Mouse (Mus musculus): ENCODE results near the gene Mmp11.
"Not testable (repeated sequence)": the region's sequence is repeated elsewhere in the genome, so short reads cannot be mapped to it uniquely, and the experiment has no call there.

The Mmp11 gene

DNA sequence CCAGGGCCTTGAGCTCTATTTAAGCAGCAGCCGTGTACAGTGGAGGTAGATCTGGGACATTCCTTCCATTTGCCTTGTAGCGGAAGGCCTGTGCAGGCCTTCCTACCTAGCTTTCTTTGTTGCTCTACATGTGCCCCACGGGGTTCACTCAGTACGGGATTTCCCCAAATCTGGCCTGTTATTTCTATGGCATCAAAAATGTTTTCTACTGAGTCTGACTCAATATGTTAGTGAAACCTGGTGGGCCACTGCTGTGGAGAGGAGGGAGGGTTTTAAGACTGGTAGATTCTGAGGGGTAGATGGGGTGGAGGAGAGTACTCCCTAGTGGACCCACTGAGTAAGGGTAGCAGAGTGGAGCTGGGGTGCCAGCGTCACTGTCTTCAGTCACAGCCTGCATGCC is 40.6 kb downstream of the Mmp11 start:
- DNase-seq = no peak

DNA sequence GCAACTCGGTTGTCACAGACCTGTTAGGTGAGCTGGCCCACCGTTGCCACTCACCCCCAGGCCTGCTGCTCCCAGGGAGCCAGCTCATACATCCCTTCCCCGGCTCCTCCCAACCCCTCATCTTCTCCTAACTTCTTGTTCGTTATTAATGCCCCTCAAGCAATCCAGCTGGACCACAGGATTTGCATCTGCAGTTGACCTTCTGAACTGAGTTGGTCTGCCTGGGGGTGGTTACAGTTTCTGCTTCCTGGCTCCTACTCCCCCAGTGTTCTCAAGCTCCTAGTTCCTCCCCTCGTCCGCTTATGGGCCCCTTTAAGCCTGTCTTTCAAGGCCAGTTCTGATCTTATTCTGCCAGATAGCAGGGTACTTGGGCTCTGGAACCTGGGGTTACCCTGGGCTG is 41.7 kb downstream of the Mmp11 start:
- no peak for DNase-seq

DNA sequence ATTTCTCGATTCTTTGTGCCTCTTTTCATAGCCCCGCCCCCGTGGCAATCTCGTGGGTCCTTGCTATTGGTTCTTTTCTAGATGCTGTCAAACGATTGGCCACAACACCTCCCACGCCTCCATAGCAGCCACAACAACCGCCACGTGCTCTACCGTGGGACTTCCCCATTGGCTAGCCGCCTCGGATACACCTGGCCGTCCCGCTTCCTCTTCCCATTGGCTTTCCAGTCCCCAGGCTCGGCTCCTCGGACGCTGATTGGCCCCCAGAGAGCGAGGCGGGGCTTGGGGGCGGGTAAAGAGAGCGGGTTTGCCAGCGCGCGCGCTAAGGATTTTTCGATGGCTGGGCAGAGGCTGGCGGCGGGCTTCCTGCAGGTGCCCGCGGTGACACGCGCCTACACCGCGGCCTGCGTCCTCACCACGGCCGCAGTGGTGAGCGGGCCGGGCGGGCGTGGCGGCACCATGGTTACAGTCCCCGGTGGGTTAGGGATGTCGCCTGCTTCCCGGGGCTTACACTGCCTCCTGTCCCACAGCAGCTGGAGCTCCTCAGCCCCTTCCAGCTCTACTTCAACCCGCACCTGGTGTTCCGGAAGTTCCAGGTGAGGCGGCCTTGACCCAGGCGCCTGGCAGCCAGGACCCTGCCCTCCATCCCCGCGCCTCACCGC is 43.1 kb downstream of the Mmp11 start, which contains the start of gene Derl3:
Gene Derl3 (plus strand): TSS at position 325 of the 662 bp plus-strand sequence.
- peak; percentile 95 for DNase-seq

DNA sequence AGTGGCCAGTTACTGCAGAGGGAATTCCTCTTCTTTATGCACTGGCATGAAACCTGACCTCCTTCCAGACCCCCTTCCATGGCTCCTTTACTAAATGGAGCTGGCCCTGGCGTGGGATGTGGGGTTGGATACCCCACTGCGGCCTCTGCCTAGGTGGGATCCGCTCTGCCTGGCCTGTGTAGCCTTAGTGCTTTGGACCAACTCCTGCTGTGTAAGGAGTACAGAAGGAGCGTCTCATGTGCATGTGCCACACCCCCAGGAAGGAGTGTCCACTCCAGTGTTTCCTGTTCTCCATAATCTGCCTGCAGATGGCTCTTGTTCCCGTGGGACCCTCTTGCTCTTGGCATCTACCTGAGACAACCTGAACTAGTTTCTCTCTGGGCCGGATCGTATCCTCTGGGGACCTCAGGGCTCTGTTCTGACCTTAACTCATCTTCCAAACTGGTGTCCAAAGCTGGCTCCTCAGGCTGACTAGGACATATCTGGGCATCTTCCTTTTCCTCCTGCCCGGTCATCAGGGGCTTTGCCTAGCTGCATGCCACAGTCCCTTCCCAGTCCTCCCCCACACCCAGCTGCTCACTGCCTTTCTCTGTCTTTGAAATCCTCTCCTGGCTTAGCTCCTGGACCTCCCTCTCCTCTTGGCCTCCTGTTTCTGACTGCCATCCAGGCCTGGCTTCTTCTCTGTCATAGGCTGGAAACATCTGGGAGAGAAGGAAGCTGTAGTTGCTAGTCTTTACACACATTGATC is 46.7 kb downstream of the Mmp11 start:
- no peak for DNase-seq

DNA sequence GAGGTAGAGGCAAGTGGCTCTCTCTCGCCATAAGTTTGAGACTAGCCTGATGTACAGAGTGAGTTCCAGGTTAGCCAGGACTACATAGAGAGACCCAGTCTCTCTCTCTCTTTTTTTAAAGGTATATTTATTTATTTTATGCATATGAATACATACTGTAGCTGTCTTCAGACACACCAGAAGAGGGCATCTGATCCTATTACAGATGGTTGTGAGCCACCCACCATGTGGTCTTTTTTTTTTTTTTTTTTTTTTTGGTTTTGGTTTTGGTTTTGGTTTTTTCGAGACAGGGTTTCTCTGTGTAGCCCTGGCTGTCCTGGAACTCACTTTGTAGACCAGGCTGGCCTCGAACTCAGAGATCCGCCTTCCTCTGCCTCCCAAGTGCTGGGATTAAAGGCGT is 48.8 kb downstream of the Mmp11 start:
- not testable (repeated sequence) for DNase-seq

DNA sequence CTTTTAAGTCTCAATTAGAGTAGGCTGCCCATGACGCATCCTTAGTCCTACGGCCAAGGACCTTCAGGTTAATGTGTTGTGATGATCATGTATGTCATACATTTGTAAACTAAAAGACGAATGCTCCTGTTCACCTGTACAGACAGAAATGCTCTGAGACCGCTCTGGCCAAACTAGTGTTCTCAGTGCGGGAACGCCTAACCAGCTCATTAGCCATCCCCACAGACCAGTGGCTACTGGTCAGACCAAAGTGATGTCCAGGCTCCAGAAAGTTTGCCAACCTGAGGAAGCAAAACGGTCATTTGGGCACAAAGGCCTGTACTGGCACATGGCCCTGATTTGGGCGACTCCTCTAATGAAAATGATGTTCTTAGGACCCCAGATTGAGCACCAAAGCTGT is 51.6 kb downstream of the Mmp11 start:
- no peak for DNase-seq

DNA sequence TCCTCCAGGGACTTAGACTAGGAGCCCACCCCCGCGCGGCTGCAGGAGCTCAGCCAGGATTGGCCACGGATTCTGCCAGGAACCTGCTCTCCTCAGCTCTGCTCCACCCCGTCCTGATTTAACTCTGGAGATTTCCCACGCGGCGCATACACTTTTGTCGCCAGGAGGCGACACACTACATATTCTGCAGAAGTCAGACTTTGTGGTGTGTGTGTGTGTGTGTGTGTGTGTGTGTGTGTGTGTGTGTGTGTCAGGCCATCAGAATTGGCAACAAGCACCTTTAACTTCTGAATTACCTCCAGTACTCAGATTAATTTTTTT is 53.1 kb downstream of the Mmp11 start:
- DNase-seq = peak; percentile 74

DNA sequence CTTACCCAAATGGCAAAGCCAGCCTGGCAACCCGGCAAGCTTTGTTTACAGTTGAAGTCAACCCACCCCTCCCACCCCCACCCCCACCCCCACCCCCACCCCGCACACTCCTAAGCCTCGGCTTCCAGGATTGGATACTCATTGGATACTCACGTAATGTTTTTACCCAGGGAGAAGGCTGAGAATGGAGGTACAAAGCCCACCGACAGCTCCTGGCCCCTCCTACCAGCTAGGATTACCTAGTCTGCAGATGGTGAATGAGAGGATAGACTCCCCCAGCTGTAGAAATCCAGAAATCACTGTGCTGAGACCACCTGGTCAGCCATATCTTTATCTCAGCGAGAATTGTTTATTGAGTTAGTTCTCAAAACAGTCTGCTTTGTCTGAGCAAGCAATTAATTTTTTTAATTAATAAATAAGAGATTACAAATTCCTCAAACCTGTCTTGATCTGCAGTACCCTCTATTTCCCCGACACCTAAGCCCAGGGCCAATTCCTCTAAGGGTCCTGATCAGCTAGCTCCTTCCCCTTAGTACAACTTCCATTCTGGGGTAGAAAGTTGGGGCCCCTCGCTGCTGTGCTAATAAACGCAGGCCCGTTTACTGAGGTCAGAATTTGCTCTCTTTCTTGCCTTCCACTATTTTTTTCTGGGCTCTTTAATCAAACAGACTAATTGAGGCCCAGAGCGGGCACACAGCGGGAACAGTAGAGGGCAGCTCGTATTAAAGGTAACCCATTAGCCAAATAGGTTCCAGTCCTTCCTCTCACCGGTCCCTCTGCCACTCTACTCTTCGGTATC is 53.7 kb downstream of the Mmp11 start:
- DNase-seq = no peak

DNA sequence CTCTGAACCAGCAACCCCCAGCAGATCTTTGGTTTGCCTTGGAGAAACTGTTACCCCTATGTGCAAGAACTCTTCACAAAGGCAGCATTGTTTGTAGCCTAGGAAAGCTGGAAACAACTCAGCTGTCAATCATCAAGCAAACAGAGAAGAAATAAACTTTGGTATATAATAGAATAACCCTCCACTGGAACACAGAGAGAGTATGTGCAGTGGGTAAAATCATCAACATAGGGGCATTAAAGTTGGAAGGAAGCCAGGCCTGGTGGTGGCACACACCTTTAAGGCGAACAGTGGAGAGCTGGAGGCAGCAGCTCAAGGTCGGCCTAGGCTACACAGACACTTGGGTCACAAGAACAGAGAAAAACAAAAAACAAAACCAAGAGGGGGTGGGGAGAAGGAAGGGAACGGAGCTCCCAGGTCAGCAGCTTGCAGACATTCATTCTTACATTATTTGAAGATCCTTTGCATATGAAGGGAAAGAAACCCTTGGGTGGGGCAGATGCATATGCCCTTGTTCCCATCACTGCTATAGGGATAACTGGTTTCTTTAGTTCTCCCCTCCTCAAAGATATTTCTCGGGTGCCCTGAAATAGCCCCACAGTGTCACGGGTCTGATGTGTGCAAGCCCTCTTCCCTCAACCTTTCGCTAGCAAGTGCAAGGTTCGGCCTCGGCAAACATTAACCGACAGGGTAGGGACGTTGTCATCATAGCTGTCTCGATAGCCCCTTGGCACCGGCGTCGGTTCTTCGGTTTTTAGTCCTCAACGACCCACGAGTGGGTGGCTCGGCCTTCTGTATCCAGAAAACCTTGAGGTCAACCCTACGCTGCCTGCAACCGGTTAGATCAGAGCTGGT is 54.5 kb downstream of the Mmp11 start:
- DNase-seq = no peak

DNA sequence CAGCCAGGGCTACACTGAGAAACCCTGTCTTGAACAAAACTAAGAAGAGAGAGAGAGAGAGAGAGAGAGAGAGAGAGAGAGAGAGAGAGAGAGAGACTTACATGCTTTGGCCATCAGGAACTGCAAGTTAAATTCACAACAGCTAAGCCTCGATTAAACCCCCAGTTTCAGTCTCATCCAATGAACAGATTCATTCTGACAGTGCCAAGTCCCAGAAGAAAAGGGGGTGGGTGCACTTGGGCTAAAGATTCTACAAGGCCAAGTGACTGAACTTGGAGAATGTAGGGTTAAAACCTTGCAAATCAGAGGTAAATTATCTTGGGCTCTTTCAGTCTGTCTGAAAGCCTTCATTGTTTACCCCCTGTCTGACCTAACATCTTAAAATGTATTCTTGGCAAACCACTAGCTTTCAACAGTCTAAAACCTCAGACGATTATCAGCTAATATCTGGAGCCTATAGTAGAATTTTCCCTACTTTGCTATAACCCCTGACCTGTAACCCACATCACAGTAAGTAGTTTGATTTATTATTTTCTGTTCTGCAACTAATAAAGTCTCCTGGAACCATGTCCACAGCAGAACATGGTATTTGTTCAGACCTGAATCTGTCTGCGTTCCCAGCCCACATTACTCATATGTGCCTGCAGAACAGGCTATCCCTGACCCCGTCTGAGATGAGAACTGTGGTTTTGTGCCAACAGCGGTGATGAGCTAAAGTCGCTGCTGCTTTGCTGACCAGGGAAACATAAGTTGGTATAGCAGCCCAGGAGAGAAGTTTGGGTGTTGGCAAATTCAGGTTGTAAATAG is 55.3 kb downstream of the Mmp11 start:
- no peak for DNase-seq

DNA sequence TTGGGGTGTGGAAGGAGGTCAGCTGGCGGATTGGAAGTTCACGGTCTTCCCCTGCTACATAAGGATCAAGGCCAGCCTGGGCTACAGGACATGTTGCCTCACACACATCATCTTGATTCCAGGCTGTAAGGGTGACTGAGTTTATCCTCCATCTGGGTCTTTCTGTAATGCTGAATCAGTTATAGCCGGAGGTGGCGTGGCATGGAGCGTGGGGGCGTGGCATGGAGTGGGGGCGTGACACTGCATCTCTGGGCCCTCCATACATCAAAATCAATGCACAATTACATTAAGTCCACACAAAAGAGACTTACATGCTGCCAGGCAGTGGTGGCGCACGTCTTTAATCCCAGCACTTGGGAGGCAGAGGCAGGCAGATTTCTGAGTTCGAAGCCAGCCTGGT is 55.9 kb downstream of the Mmp11 start:
- no peak for DNase-seq

DNA sequence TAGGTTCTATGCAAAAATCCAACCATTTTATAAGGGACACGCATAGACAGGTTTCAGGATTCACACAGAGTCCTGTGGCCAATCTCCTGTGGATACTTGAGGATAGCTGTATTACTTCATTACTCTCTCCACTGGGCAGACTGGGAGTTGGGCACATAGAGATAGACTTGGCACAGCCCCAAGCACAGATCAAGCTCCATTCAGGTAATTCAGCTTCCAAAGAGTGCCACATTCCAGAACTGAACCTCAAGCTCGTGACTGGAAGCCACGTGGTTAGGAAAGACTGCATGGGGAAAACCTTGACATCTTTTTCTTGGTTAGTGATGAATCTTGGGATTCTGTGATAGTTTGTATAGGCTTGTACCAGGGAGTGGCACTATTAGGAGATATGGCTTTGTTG is 57.5 kb downstream of the Mmp11 start:
- DNase-seq = no peak

DNA sequence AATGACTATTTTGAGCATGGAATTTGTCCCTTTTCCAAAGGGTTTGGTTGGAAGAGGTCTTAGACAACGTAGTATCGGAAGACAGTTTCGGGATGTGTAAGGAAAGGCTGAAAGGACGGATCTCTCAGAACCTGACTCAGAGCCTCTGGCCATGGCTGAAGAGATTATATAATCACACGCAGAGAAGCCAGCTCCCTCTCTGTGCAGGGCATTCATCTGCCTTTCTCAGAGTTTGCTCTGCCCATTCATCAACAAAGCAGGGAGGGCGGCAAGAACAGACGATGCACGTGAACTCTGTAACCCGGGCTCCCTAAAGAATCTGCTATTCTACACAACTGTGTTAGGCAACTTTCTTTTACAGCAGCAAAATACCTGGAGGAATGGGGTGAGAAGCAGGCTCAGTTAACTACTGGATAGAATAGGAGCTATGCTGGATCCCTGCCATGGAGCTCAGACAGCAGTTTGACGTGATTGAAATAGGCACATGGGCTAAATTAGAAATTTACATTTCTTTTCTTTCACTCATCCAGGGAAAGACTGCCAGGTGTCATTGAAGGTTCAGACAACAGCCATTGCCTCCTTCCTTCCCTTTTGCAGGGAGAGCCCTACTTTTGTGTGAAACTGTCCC is 62.6 kb downstream of the Mmp11 start:
- DNase-seq = no peak
